Mouse (Mus musculus) cerebellum, postnatal 25 days (tissue): ENCODE results near the gene Xpo6.

Source experiments
- DNase-seq, 2 experiments: peaks; one replicate each; pipeline ENCODE4 v3.0.0; 2021; ENCODE audit warnings: mixed read lengths in 2 of 2

Xpo6 gene

DNA sequence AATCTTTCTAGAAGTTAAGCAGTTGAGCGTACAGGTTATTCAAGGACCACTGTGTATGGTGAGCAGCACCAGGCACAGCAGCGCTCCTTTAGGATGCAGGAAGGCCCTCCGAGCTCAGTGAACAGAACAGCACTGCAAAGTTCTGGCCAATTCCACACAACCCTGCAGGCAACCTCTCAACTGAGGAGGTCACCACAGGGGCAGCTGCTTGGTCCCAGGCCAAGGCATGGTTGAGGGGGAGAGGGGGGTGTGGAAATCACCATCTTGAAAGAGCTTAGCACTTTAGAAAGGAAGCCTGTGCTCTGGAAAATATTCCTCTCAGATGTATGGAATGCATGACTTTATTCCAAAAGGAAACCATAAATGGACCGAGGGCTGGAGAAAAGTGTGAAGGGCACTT lies 78.8 kb downstream of the Xpo6 start:
- DNase-seq: no peak

GRCm38 (mm10) chr7:126119819-126120218 lies 80.5 kb downstream of the Xpo6 start:
- DNase-seq: no peak

DNA sequence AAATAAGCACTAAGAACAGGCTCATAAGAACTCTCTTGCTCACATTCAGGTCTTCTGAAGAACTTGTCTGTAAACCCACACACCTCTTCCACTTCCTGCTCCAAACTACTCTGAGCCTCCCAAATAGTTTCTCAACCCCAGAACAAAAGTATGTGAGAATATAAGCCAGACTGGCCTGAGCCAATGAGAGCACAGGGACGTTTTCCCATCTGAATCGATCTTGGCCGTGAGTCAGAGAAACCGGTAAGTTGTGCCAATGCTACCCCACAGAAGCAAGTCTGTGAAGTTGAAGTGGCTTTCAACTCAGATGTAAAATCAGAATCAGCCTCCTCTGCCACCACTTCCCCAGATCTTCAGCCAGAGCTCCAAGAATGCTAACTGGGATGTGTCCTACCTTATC lies 87.0 kb downstream of the Xpo6 start:
- no peak for DNase-seq

DNA sequence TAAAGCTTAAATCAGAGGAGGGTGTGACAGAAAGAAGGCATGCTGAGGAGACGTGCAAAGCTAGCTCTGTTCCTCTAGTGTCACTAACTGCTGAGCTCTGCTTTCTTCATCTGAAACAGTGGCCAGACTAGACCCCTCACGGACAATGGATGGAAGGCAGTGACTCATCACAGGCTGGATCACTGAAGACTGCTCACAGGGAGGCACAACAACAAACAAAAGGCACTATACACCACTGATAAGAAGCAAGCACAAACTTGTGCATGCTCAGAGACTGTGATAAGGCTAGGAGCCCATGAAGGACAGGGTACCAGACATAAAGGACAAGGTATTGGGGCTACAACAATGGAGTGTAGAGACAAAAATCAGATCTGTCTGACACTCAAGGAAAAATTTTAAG lies 89.1 kb downstream of the Xpo6 start:
- DNase-seq: no peak

- no peak for DNase-seq
These were observed 90.4 kb downstream of the Xpo6 start for GRCm38 (mm10) chr7:126109898-126110297.

GRCm38 (mm10) chr7:126100440-126100839 lies 99.9 kb downstream of the Xpo6 start:
- peak in 1 of 2 experiments; percentile 5 for DNase-seq

DNA sequence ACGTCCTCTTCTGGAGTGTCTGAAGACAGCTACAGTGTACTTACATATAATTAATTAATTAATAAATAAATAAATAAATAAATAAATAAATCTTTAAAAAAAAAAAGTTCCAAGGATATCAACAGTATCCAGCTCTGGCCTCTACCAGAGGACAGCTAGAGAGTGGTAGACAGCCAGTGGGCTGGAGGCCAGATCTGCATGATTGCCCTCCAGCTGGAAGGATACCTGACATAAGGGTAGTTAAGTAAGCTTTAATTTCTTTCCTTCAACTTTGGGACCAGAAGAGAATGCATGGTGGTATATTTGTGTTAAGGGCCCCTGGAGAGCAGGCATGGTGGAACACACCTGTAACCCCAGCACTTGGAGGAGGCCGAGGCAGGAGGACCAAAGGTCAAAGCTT lies 100.5 kb downstream of the Xpo6 start:
- peak in 1 of 2 experiments; percentile 9 for DNase-seq

GRCm38 (mm10) chr7:126099163-126099775 lies 101.0 kb downstream of the Xpo6 start:
- peak in 1 of 2 experiments; percentile 5 for DNase-seq

- DNase-seq: peak in 1 of 2 experiments; percentile 12
These were observed 102.9 kb downstream of the Xpo6 start for GRCm38 (mm10) chr7:126097219-126097915.

GRCm38 (mm10) chr7:126096596-126096995 lies 103.7 kb downstream of the Xpo6 start:
- no peak for DNase-seq

- DNase-seq: no peak
These were observed 105.6 kb downstream of the Xpo6 start for GRCm38 (mm10) chr7:126094738-126095137.

DNA sequence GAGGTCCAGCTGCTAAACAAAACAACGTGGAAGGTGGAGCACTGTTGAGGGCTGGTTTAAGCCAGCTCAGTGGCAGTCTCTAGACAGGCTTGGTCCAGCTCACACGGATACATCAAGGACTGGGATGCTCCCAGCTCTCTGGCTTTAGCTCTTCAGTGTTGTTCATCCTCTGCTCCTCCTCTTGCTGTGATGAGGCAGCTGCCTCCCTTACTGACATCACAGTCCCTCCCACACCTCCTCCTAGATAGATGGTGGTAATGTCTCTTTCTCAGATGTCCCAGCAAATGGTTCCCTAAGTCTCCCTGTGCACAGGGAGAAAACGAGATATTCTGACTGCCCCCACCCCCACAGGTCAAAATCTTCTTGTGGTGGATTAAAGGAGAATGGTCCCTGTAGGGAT lies 107.1 kb downstream of the Xpo6 start:
- DNase-seq: no peak

DNA sequence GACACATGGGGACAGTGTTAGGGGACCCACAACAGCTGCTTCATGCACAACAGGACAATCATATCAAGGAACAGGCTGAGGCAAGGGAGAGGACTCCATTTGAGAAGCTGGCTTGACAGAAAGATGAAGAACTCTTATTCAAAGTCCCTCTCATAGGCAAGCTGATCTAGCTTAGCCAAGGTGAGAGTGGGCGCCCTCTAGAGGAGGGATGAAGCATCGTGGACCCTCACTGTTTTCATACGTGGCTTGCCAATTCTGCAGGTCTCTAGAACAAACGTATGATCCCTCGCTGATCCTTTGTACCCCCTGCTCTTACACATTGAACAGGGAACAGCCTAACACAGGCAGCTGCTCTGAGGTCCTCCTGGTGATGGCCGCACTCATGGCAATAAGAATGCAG lies 110.5 kb downstream of the Xpo6 start:
- DNase-seq: peak; percentile 68 to 78

GRCm38 (mm10) chr7:126088155-126088554 lies 112.1 kb downstream of the Xpo6 start:
- DNase-seq: peak in 1 of 2 experiments; percentile 62

DNA sequence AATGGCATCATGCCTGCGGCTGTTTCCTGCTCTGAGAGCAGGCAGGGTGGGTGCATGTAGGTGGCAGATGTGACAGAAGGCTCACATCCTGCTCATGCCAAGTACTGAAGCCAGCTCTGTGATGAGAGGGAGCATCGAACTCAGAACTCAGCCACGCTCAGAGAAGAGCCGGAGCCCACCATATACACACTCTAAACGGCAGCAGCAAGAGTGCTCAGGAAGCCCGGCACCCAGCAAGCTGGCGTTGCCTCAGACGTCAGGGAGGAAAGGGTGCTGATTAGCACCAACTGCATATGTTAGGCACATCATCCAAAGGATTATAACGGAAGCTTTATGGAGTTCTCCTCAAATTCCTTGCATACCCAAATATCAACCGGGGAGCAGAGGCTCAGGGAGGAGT lies 112.7 kb downstream of the Xpo6 start:
- no peak for DNase-seq

GRCm38 (mm10) chr7:126086321-126086741 lies 114.0 kb downstream of the Xpo6 start:
- no peak for DNase-seq

DNA sequence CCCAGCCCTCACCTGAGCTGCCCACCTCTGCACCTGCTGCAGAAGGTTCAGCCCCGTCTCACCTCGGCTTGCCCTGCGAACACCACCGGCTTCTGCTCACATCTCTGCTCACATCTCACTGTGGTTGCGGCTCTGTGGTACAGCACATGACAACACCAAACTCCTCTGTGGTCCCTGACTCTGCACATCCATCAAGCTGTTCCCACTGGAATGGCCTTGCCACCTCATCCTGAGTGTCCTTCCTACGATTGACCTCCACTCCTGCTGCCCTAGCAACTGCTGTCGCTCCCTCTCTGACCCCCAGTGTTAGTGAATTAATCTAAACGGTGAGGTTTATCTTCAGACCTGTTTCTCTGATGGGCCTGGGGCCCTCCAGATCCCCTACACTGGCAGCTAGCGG lies 115.1 kb downstream of the Xpo6 start:
- DNase-seq: no peak

DNA sequence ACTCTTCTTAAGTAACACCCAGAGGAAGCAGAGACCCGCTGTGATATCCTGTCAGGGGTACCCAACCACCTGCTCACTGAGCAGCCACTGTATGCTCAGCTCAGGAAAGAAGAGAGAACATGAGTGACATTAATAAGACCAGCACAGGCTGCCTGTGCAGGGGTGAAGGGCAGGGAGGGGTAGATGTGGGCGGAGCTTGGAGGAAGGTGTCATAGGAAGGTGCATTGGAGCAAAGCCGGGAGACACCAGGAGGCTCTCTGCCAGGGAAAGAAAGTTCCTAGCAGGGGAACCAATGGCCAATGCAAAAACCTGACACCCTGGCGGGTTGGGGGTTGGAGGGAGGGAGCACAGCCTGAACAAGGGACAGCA lies 116.3 kb downstream of the Xpo6 start:
- DNase-seq: no peak

GRCm38 (mm10) chr7:126083341-126083979 lies 116.8 kb downstream of the Xpo6 start:
- DNase-seq: peak in 1 of 2 experiments; percentile 38

- peak; percentile 62 to 63 for DNase-seq
These were observed 118.0 kb downstream of the Xpo6 start, which contains the start of gene Gsg1l for GRCm38 (mm10) chr7:126082286-126082741. Gene Gsg1l, minus strand, starts transcription at chr7:126082411.

DNA sequence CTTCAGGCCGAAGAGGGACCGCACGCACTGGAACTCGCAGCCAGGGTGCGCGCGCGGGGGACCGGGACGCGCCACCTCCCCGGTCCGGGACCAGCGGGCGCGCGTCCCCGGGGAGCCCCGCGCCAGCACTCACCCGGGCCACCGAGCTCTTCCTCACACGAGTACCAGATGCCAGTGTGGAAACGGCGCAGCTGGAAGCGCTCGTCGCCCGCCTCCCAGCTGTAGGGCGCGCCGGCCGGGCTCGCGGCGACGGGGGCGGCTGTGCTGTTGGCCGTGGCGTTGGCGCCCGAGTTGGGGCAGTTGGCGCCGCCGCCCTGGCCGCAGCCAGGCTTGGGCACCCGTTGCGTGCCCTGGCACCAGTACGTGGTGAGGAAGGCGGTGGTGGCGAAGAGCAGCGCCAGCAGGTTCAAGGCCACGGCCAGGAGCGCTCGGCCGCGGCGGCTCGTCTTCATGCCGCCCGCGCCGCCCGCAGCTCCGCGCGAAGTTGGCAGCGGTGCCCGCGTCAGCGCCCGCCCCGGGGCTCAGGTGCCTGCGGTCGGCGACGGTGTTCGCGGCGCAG lies 118.5 kb downstream of the Xpo6 start:
- DNase-seq: peak; percentile 64 to 69

DNA sequence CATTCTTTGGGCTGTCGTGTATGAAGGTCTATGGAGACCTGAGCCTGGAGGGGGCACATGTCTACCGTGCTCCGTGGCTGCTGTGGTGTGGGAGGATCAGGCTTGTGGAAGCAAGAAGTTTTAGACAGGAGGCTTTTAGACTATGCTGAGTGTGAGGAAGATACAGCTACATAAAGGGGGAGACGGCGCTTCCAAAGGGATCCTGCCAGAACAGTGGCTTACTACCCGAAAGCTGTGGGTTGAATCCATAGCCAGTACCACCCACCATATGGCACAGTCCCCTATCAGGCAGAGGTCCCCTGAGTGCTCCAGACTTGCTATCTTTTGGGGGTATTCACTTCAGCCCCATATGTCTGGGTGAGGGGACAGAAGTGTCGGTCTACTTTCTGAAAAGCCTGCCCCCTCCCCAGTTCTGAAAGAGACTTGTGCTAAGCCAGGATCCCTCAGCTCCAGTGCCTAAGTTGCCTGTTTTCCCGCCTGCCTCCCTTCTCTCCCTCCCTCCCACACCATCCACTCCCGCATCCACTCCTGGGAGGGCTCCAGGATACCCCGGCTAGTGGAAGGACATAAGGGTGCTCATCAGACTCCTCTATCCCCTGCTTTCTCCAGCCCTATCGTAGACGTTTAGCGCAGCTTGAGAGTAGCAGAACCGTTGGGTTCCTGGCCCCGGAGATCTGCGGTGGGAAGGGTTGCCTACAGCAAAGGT lies 119.2 kb downstream of the Xpo6 start:
- DNase-seq: peak in 1 of 2 experiments; percentile 38

DNA sequence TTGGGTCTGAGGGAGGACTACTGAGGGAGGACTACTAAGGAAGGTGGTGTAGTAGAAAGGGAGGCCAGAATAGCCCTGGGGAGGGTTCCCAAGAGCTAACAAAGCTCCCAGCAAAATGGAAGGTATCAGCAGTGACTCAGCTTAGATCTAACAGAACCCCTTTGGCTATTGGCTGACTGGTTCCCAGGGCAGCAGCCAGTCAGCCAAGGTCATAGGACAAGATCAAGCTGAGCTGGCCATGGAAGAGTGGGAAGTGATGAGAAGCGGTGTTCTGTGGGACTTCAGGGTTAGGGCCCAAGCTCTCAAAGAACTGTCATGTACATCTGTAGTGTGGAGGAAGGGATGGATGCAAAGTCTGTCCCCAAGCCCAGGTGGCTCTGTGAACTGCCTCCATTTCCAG lies 123.4 kb downstream of the Xpo6 start:
- DNase-seq: no peak
